Mouse (Mus musculus) forebrain, embryonic 11.5 days (tissue): ENCODE measurements at regions not wholly inside any gene's neighbourhood (a gene's known extent, or its start where the extent isn't known, plus 50 kb on each side); places are given as distances from the start of the nearest gene placed in this dataset.
A peak's percentile ranks its signal among the peaks of the same experiment; 100 is the strongest.

Source experiments
- ATAC-seq: fragments of 200-750 bp; cut with Nextera tagmentation; replicated peaks from 2 replicates; pipeline ENCODE4 v1.8.0; 2017; ENCODE audit warnings: moderate TSS enrichment; ENCODE audit not compliant: low FRiP score
- DNase-seq: peaks from one replicate; pipeline ENCODE4 v3.0.0-alpha.2; 2017; ENCODE audit warnings: low spot score
- H3K27ac ChIP-seq: fragments of 300-500 bp; sonication (generic); 2 replicates; pipeline ENCODE4 v1.5.1; 2014; ENCODE audit warnings: low read depth, low read length
- H3K27me3 ChIP-seq: fragments of 300-500 bp; sonication (generic); 2 replicates; pipeline ENCODE4 v1.6.1; 2014; ENCODE audit warnings: mild to moderate bottlenecking, low read length, mixed read lengths; ENCODE audit not compliant: control insufficient read depth, insufficient read depth
- H3K36me3 ChIP-seq: fragments of 300-500 bp; sonication (generic); 2 replicates; pipeline ENCODE4 v1.6.1; 2014; ENCODE audit warnings: mild to moderate bottlenecking, low read length, moderate library complexity, mixed read lengths; ENCODE audit not compliant: control insufficient read depth, insufficient read depth
- H3K4me1 ChIP-seq: fragments of 300-500 bp; sonication (generic); replicated peaks from 2 replicates; pipeline ENCODE4 v1.6.1; 2014; ENCODE audit warnings: low read length, mixed read lengths; ENCODE audit not compliant: control insufficient read depth, insufficient read depth
- H3K4me2 ChIP-seq: fragments of 300-500 bp; sonication (generic); 2 replicates; pipeline ENCODE4 v1.6.1; 2014; ENCODE audit warnings: low read depth, mild to moderate bottlenecking, low read length, moderate library complexity, mixed read lengths; ENCODE audit not compliant: severe bottlenecking
- H3K4me3 ChIP-seq: fragments of 300-500 bp; sonication (generic); 2 replicates; pipeline ENCODE4 v1.5.1; 2014; ENCODE audit warnings: low read depth, low read length
- H3K9ac ChIP-seq: fragments of 300-500 bp; sonication (generic); 2 replicates; pipeline ENCODE4 v1.6.1; 2014; ENCODE audit warnings: low read length
- H3K9me3 ChIP-seq: fragments of 300-500 bp; sonication (generic); 2 replicates; pipeline ENCODE4 v1.6.1; 2016; ENCODE audit warnings: low read length, mixed read lengths; ENCODE audit not compliant: control insufficient read depth
- WGBS: fragments of 180-500 bp; shearing (Covaris S2); extraction: QIAGEN DNeasy Blood & Tissue Kit; methylation state at CpG from one replicate; pipeline ENCODE4 v1.1.7; 2014; 5-methylcytosine and 5-hydroxymethylcytosine counted together

DNA sequence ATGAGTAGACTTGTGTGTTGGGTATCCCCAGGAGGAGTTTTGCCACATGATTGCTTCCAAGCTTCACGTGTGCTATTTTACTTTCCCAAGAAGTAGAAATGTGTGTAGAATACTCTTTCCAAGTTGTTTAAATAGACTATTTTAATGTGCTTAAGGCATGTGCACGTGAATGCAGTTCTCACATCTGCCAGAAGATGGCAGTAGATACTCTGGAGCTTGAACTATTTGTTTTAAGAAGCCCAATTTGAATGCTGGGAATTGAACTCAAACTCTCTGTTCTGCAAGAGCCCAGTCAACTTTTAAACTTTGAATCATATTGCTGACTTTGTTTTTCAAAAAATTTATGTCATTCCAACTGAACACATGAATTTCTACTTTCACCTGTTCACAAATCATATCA, 431.3 kb upstream of the Reg3g start:
- Histone ChIP-seq H3K4me1 (no peaks in the 10 kb centered on the region), H3K9ac (no peak overlapping the region), H3K4me2 (no peak overlapping the region), H3K9me3 (no peaks in the 10 kb centered on the region), H3K36me3 (no peaks in the 10 kb centered on the region), H3K27me3 (no peaks in the 10 kb centered on the region), H3K4me3 (no peak overlapping the region), H3K27ac (no peak overlapping the region)
- 4% methylated on average over 2 of the region's 2 CpGs for WGBS
- DNase-seq (no peak), ATAC-seq (peak; percentile 10; the same call in 1 of the 2 replicates)

DNA sequence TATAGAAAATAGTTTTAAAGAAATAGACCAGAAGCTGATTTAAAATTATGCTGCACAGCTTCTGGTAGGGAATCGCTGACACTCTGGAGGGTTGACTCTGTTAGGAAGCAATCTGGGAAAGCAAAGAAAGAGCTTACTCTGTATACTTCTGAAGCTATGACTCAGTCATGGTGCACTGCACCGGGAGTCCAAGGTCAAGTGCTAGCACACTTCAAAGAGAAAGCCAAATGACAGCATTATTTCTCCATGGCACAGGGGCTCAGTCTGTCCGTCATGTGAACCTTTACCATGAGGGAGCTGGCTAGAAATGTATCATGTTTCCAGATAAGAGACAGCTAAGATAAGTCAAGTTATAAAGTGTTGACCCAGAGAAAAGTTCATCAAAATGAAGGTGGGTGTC, 424.1 kb upstream of the Reg3g start:
- ATAC-seq (no peak), DNase-seq (no peak)
- no peaks in the 10 kb centered on the region for H3K4me1 ChIP-seq
- no peak overlapping the region for H3K4me2 ChIP-seq
- H3K9ac ChIP-seq: no peak overlapping the region
- no peaks in the 10 kb centered on the region for H3K27me3 ChIP-seq
- H3K27ac ChIP-seq: no peak overlapping the region
- WGBS: 85% methylated on average over 3 of the region's 3 CpGs
- H3K36me3 ChIP-seq: no peaks in the 10 kb centered on the region
- H3K4me3 ChIP-seq: no peak overlapping the region
- H3K9me3 ChIP-seq: no peaks in the 10 kb centered on the region

DNA sequence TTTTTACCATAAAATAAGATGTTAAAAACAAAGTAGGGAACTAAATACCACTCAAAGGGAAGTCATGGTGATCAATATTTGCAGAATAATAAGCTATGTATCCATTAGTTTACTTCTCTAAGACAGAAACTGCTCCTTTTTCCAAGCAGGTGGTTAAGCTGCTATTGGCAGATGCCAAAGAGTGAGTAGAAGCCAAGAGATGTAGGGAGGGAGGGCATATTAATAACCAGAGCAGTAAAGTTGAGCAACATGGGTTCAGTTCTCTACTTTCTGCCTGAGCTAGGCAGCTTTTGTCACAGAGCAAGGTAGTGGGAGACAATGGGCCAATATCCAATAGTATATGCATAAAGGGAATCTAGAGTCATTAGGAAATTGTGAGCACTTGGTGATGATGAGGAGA, 394.4 kb upstream of the Reg3g start:
- Histone ChIP-seq H3K27ac (no peak overlapping the region), H3K4me1 (no peaks in the 10 kb centered on the region), H3K27me3 (no peaks in the 10 kb centered on the region), H3K36me3 (no peaks in the 10 kb centered on the region), H3K4me3 (no peak overlapping the region), H3K9ac (no peak overlapping the region), H3K4me2 (no peak overlapping the region), H3K9me3 (no peaks in the 10 kb centered on the region)
- DNase-seq (no peak), ATAC-seq (no peak)

DNA sequence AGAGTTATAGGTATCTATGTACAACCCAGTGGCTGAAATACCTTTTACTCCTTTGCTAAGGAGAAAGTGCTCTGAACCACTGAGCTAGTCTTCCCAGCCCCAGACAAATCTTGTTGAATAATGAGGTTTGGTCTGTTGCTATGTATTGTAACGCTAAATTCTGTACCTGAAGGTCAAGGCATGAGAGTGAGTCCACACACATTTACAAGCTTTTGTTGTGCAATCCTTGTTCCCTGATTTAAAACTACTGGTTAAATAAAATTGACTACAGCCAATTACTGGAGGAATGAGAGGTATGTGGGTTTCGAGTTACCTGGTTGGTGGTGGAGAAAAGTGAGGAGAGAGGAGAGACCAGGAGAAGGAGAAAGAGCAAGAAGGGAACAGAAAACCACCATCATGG, 372.6 kb upstream of the Reg3g start:
- no peaks in the 10 kb centered on the region for H3K36me3 ChIP-seq
- H3K9ac ChIP-seq: no peak overlapping the region
- H3K4me2 ChIP-seq: no peak overlapping the region
- no peaks in the 10 kb centered on the region for H3K4me1 ChIP-seq
- ATAC-seq (no peak), DNase-seq (no peak)
- H3K4me3 ChIP-seq: no peak overlapping the region
- no peak overlapping the region for H3K27ac ChIP-seq
- H3K27me3 ChIP-seq: no peaks in the 10 kb centered on the region
- H3K9me3 ChIP-seq: no peaks in the 10 kb centered on the region
- WGBS: 71% methylated on average over 2 of the region's 2 CpGs

DNA sequence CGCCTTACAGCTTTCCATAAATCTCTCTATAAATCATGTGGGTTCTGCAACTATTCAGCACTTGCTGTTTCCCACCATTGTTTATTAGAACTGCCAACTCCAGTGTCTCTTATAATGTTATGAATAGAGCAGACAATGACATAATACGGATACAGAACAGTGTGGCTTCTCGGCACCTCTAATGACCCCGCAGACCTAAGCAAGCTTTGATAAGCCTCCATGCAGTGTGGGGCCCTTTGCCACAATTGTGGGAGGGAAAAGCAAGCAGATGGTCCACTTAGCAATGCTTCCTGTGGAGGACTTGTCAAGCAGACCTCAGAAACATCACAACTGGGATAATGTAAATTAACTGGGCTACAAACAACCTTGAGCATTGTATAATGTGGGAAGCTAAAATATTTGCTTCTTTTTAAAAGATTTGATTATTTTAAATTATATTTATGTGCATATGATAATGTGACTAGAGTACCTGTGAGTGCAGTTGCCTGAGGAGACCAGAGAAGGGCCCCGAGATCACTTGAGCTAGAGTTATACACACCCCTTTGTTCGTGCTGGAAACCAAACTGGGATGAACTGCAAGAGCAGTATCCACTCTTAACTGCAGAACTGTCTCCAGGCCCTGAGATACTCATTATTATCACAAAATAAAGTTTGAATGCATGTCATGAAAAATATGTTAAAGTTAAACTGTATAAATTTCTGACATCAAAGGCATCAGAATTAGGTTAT, 357.4 kb upstream of the Reg3g start:
- Histone ChIP-seq H3K27ac (no peak overlapping the region), H3K4me3 (no peak overlapping the region), H3K9ac (no peak overlapping the region), H3K27me3 (no peaks in the 10 kb centered on the region), H3K36me3 (no peaks in the 10 kb centered on the region), H3K4me1 (peaks cover 3% of the 10 kb centered on the region; the same call in 1 of the 2 replicates), H3K9me3 (no peaks in the 10 kb centered on the region), H3K4me2 (no peak overlapping the region)
- ATAC-seq (peak; percentile 75), DNase-seq (no peak)
- WGBS: 57% methylated on average over 6 of the region's 6 CpGs

DNA sequence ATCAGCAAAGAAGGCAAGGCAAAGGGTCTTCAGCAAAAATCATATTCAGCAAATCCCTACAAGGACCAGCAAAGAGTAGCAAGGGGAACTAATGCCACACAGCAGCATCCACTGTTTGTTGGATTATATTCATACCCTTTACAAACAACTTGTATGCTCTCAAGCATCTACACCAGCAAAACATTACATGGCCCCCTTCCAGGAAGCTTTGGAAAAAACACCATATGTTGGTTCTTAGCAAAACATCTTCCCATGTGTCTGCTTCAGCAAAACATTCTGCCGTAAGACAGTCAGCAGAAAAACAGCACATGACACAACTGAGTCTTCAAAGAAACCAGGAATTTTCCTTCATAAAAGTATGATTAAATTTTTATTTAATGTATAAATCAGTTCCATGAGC, 352.6 kb upstream of the Reg3g start:
- ATAC-seq (no peak), DNase-seq (no peak)
- Histone ChIP-seq H3K4me1 (peaks cover 3% of the 10 kb centered on the region; the same call in 1 of the 2 replicates), H3K27ac (no peak overlapping the region), H3K4me3 (no peak overlapping the region), H3K9me3 (no peaks in the 10 kb centered on the region), H3K9ac (no peak overlapping the region), H3K27me3 (no peaks in the 10 kb centered on the region), H3K36me3 (no peaks in the 10 kb centered on the region), H3K4me2 (no peak overlapping the region)
- WGBS: 88% methylated on average over 1 of the region's 1 CpGs

DNA sequence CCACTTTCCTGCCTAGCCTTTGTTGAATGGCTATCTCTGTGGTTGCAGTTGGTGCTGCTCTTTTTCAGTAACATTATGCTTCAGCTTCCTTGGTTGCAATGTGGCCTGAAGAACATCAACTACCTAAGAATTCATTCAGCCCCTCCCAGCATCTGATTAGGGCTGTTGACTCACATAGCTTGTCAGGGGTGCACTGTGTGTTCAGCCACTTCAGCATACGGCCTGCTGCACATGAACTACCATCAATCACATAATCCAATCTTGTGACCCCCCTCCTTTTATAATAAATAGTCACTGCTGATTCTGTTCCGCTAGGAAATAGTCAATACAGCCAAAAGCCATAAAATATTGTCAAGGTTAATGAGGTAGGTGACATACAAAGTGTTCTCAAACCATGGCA, 328.3 kb upstream of the Reg3g start:
- 74% methylated on average over 2 of the region's 2 CpGs for WGBS
- H3K27me3 ChIP-seq: no peaks in the 10 kb centered on the region
- no peaks in the 10 kb centered on the region for H3K4me1 ChIP-seq
- no peak overlapping the region for H3K27ac ChIP-seq
- ATAC-seq (no peak), DNase-seq (no peak)
- H3K36me3 ChIP-seq: no peaks in the 10 kb centered on the region
- no peak overlapping the region for H3K4me2 ChIP-seq
- no peak overlapping the region for H3K9ac ChIP-seq
- H3K4me3 ChIP-seq: no peak overlapping the region
- H3K9me3 ChIP-seq: no peaks in the 10 kb centered on the region

DNA sequence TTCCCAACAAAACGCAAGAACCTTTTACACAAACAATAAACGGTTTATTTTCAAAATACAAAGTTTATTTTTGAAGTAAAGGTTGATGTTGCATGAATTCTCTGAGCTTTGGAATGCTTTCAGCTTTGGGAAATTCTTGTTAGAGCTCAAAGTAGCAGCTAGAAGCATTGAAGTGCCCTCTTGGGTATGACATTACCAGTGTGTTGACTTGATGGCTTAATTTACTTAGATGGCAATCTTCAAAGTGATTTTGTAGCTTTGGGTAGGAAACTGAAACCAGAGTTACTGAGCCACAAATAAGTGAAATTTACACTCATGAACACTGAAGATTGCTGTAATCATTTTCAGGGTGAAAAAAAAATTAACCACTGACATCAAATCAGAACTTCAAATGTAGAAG, 320.3 kb upstream of the Reg3g start:
- Histone ChIP-seq H3K4me3 (no peak overlapping the region), H3K36me3 (no peaks in the 10 kb centered on the region), H3K4me2 (no peak overlapping the region), H3K27ac (no peak overlapping the region), H3K9me3 (no peaks in the 10 kb centered on the region), H3K9ac (no peak overlapping the region), H3K4me1 (no peaks in the 10 kb centered on the region), H3K27me3 (no peaks in the 10 kb centered on the region)
- no peak for ATAC-seq
- WGBS: 84% methylated on average over 2 of the region's 2 CpGs
- no peak for DNase-seq

DNA sequence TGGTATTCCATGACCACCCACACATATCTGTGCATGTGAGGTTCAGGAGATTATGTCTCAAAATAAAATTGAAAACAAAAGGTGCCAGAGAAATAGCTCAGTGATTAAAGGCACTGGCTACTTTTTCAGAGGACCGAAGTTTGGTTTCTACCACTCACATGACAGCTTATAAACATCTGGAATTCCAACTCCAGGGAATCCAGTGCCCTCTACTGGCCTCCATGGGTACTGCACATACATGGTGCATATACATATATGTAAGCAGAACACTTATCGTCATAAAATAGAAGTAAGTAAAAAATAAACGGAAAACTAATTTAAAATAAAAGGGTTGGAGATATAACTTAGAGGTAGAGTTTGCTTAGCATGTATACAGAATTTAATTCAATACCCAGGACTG, 288.9 kb upstream of the Reg3g start:
- WGBS: 95% methylated on average over 3 of the region's 3 CpGs
- H3K4me2 ChIP-seq: no peak overlapping the region
- H3K9ac ChIP-seq: no peak overlapping the region
- ATAC-seq (no peak), DNase-seq (no peak)
- no peaks in the 10 kb centered on the region for H3K4me1 ChIP-seq
- no peaks in the 10 kb centered on the region for H3K27me3 ChIP-seq
- H3K36me3 ChIP-seq: no peaks in the 10 kb centered on the region
- H3K27ac ChIP-seq: no peak overlapping the region
- H3K4me3 ChIP-seq: no peak overlapping the region
- no peaks in the 10 kb centered on the region for H3K9me3 ChIP-seq
